ENCODE assay signal across 1 mouse cellular context in genomic region chr13:101798522-101798921, GRCm38 (mm10).
TF ChIP-seq lines count a peak whose summit lies in the region.

No protein-coding gene starts in this region.

TF ChIP-seq in CH12.LX, 34 proteins besides CTCF, POLR2A, EP300 and RAD21 (continued from another document):
- TF ChIP-seq IRF4 (IDR thresholded peaks at IDR 0.05; ENCODE audit: low read depth, low read length) (no peak), NRF1 (IDR thresholded peaks at IDR 0.05; ENCODE audit: low read depth, low read length) (no peak), SIN3A (IDR thresholded peaks at IDR 0.05; ENCODE audit: low read length) (peak; percentile 31; the same call in 1 of the 2 replicates), CHD1 (IDR thresholded peaks at IDR 0.05; ENCODE audit: low read depth, low read length) (no peak), MEF2A (IDR thresholded peaks at IDR 0.05; ENCODE audit: borderline replicate concordance, low read depth, low read length) (no peak), TBP (conservative IDR thresholded peaks at IDR 0.05; ENCODE audit: low read depth, low read length) (no peak), BHLHE40 (IDR thresholded peaks at IDR 0.05; ENCODE audit: low read depth, low read length) (peak; percentile 77), POLR2AphosphoS2 (IDR thresholded peaks at IDR 0.05; ENCODE audit: low read depth, low read length) (no peak)
